Mouse (Mus musculus) neural tube, embryonic 12.5 days (tissue): ENCODE measurements around the gene Kcnj12. TPM values are rescaled to one million over a fixed set of nuclear protein-coding genes. Genes with fewer than 3 reads are reported as not detected.

Experiments used
- ATAC-seq: fragments of 200-750 bp; cut with Nextera tagmentation; 2 replicates; pipeline ENCODE4 v1.8.0; 2017; ENCODE audit warnings: low read depth, mild to moderate bottlenecking, moderate TSS enrichment, moderate library complexity; ENCODE audit not compliant: low FRiP score
- H3K27ac ChIP-seq: fragments of 300-500 bp; sonication (generic); 2 replicates; pipeline ENCODE4 v1.5.1; 2016
- H3K27me3 ChIP-seq: fragments of 300-500 bp; sonication (generic); replicated peaks from 2 replicates; pipeline ENCODE4 v1.6.1; 2016; ENCODE audit warnings: mild to moderate bottlenecking
- H3K36me3 ChIP-seq: fragments of 300-500 bp; sonication (generic); 2 replicates; pipeline ENCODE4 v1.6.1; 2016; ENCODE audit warnings: mild to moderate bottlenecking
- H3K4me1 ChIP-seq: fragments of 300-500 bp; sonication (generic); 2 replicates; pipeline ENCODE4 v1.6.1; 2016
- H3K4me2 ChIP-seq: fragments of 300-500 bp; sonication (generic); replicated peaks from 2 replicates; pipeline ENCODE4 v1.6.1; 2016; ENCODE audit warnings: mild to moderate bottlenecking
- H3K4me3 ChIP-seq: fragments of 300-500 bp; sonication (generic); 2 replicates; pipeline ENCODE4 v1.5.1; 2016
- H3K9ac ChIP-seq: fragments of 300-500 bp; sonication (generic); 2 replicates; pipeline ENCODE4 v1.6.1; 2016; ENCODE audit warnings: mild to moderate bottlenecking
- H3K9me3 ChIP-seq: fragments of 300-500 bp; sonication (generic); 2 replicates; pipeline ENCODE4 v1.6.1; 2016; ENCODE audit warnings: mild to moderate bottlenecking
- WGBS: fragments of 180-500 bp; shearing (Covaris S2); methylation state at CpG from one replicate; pipeline ENCODE4 v1.1.7; 2016; 5-methylcytosine and 5-hydroxymethylcytosine counted together
- polyA plus RNA-seq: library from polyadenylated mRNA; unstranded; fragments of >200 nt; fragmentation: Nextera tagmentation; extraction: Ambion mirVana; gene quantifications from 2 replicates; pipeline ENCODE4 v1.2.1, GENCODE M21; 2016

Gene Kcnj12
- polyA plus RNA-seq, 1 experiment from 2014 or later: 10.3 TPM

GRCm38 (mm10) chr11:61104241-61104901 is 82.0 kb downstream of the Kcnj12 start:
- Histone ChIP-seq H3K27me3 (no peaks in the 10 kb centered on the region), H3K9me3 (no peaks in the 10 kb centered on the region), H3K27ac (no peak overlapping the region), H3K4me1 (peaks cover 3% of the 10 kb centered on the region; the same call in 1 of the 2 replicates), H3K4me3 (no peak overlapping the region), H3K9ac (no peak overlapping the region), H3K4me2 (0 out of 2 replicates have a peak overlapping the region, but pooled peaks have one; percentile 1), H3K36me3 (no peaks in the 10 kb centered on the region)
- 18% methylated on average over 20 of the region's 20 CpGs for WGBS
- ATAC-seq: peak; percentile 82; the same call in 1 of the 2 replicates

GRCm38 (mm10) chr11:61108911-61109361 is 86.6 kb downstream of the Kcnj12 start:
- Histone ChIP-seq H3K9me3 (no peaks in the 10 kb centered on the region), H3K27me3 (no peaks in the 10 kb centered on the region), H3K27ac (no peak overlapping the region), H3K9ac (no peak overlapping the region), H3K36me3 (no peaks in the 10 kb centered on the region), H3K4me3 (no peak overlapping the region), H3K4me1 (no peaks in the 10 kb centered on the region), H3K4me2 (no peak overlapping the region)
- no peak for ATAC-seq
- whole genome bisulfite sequencing: 89% methylated on average over 12 of the region's 12 CpGs

- H3K4me2 ChIP-seq: no peak overlapping the region
- H3K27ac ChIP-seq: no peak overlapping the region
- H3K9ac ChIP-seq: no peak overlapping the region
- ATAC-seq: no peak
- 78% methylated on average over 6 of the region's 6 CpGs for WGBS
- no peaks in the 10 kb centered on the region for H3K36me3 ChIP-seq
- H3K9me3 ChIP-seq: no peaks in the 10 kb centered on the region
- H3K4me3 ChIP-seq: no peak overlapping the region
- no peaks in the 10 kb centered on the region for H3K4me1 ChIP-seq
- no peaks in the 10 kb centered on the region for H3K27me3 ChIP-seq
These were observed 87.3 kb downstream of the Kcnj12 start for GRCm38 (mm10) chr11:61109707-61110106.

GRCm38 (mm10) chr11:61110113-61110512 is 87.7 kb downstream of the Kcnj12 start:
- Histone ChIP-seq H3K9ac (no peak overlapping the region), H3K27ac (no peak overlapping the region), H3K4me1 (no peaks in the 10 kb centered on the region), H3K36me3 (no peaks in the 10 kb centered on the region), H3K27me3 (no peaks in the 10 kb centered on the region), H3K9me3 (no peaks in the 10 kb centered on the region), H3K4me3 (no peak overlapping the region), H3K4me2 (no peak overlapping the region)
- ATAC-seq: no peak
- 83% methylated on average over 10 of the region's 10 CpGs for WGBS

- H3K4me2 ChIP-seq: no peak overlapping the region
- H3K4me3 ChIP-seq: no peak overlapping the region
- H3K27ac ChIP-seq: no peak overlapping the region
- no peaks in the 10 kb centered on the region for H3K27me3 ChIP-seq
- WGBS: 35% methylated on average over 1 of the region's 1 CpGs
- ATAC-seq: no peak
- no peaks in the 10 kb centered on the region for H3K4me1 ChIP-seq
- no peaks in the 10 kb centered on the region for H3K36me3 ChIP-seq
- no peaks in the 10 kb centered on the region for H3K9me3 ChIP-seq
- no peak overlapping the region for H3K9ac ChIP-seq
These were observed 88.6 kb downstream of the Kcnj12 start for GRCm38 (mm10) chr11:61110928-61111327.

- 90% methylated on average over 4 of the region's 4 CpGs for WGBS
- ATAC-seq: no peak
These were observed 89.1 kb downstream of the Kcnj12 start for GRCm38 (mm10) chr11:61111472-61111871.

GRCm38 (mm10) chr11:61112323-61112995 is 90.1 kb downstream of the Kcnj12 start:
- Histone ChIP-seq H3K4me1 (no peaks in the 10 kb centered on the region), H3K27ac (no peak overlapping the region), H3K9ac (no peak overlapping the region), H3K4me2 (no peak overlapping the region), H3K4me3 (no peak overlapping the region), H3K36me3 (no peaks in the 10 kb centered on the region), H3K27me3 (peaks cover 6% of the 10 kb centered on the region; the same call in 1 of the 2 replicates), H3K9me3 (no peaks in the 10 kb centered on the region)
- no peak for ATAC-seq
- 77% methylated on average over 8 of the region's 8 CpGs for WGBS

More at GRCm38 (mm10) chr11:61111472-61111871, 89.1 kb downstream of the Kcnj12 start:
- no peaks in the 10 kb centered on the region for H3K4me1 ChIP-seq
- no peaks in the 10 kb centered on the region for H3K36me3 ChIP-seq
- peaks cover 5% of the 10 kb centered on the region; the same call in 1 of the 2 replicates for H3K27me3 ChIP-seq
- H3K9ac ChIP-seq: no peak overlapping the region
- no peaks in the 10 kb centered on the region for H3K9me3 ChIP-seq
- no peak overlapping the region for H3K4me3 ChIP-seq
- no peak overlapping the region for H3K4me2 ChIP-seq
- no peak overlapping the region for H3K27ac ChIP-seq

GRCm38 (mm10) chr11:61116226-61116625 is 93.9 kb downstream of the Kcnj12 start:
- no peak overlapping the region for H3K9ac ChIP-seq
- H3K4me1 ChIP-seq: no peaks in the 10 kb centered on the region
- no peak overlapping the region for H3K4me3 ChIP-seq
- no peak for ATAC-seq
- H3K27me3 ChIP-seq: peaks cover 6% of the 10 kb centered on the region; the same call in 1 of the 2 replicates
- no peaks in the 10 kb centered on the region for H3K36me3 ChIP-seq
- no peak overlapping the region for H3K4me2 ChIP-seq
- H3K9me3 ChIP-seq: no peaks in the 10 kb centered on the region
- H3K27ac ChIP-seq: no peak overlapping the region
- WGBS: 73% methylated on average over 8 of the region's 8 CpGs

GRCm38 (mm10) chr11:61119996-61120583 is 97.7 kb downstream of the Kcnj12 start:
- Histone ChIP-seq H3K36me3 (no peaks in the 10 kb centered on the region), H3K9ac (no peak overlapping the region), H3K9me3 (no peaks in the 10 kb centered on the region), H3K4me3 (no peak overlapping the region), H3K4me1 (no peaks in the 10 kb centered on the region), H3K27ac (no peak overlapping the region), H3K27me3 (peaks cover 6% of the 10 kb centered on the region; the same call in 1 of the 2 replicates), H3K4me2 (no peak overlapping the region)
- no peak for ATAC-seq
- 91% methylated on average over 3 of the region's 3 CpGs for WGBS

Other genes with a start within 250 kb of the Kcnj12 start
- gene Top3a, start 245.2 kb upstream of the Kcnj12 start, polyA plus RNA-seq: 14.0 and 15.9 TPM in 2 replicates
- gene Smcr8, start 245.0 kb upstream of the Kcnj12 start, polyA plus RNA-seq: 7.6 and 8.6 TPM in 2 replicates
- gene Shmt1, start 210.8 kb upstream of the Kcnj12 start, polyA plus RNA-seq: 23.4 and 24.8 TPM in 2 replicates
- 24.7 and 26.5 TPM in 2 replicates for gene Dhrs7b, start 191.9 kb upstream of the Kcnj12 start, polyA plus RNA-seq
- gene Tmem11, start 143.3 kb upstream of the Kcnj12 start, polyA plus RNA-seq: 52.3 and 53.0 TPM in 2 replicates
- 27.2 and 28.8 TPM in 2 replicates for gene Natd1, start 107.8 kb upstream of the Kcnj12 start, polyA plus RNA-seq
- 40.7 and 41.7 TPM in 2 replicates for gene Map2k3, start 90.5 kb upstream of the Kcnj12 start, polyA plus RNA-seq
- 1.2 TPM in 2 replicates for gene Tnfrsf13b, start 104.2 kb downstream of the Kcnj12 start, polyA plus RNA-seq
- 346 and 373 TPM in 2 replicates for gene Usp22, start 152.5 kb downstream of the Kcnj12 start, polyA plus RNA-seq
- not detected in 2 replicates for gene Aldh3a1, start 185.0 kb downstream of the Kcnj12 start, polyA plus RNA-seq
- 23.0 and 26.5 TPM in 2 replicates for gene Aldh3a2, start 244.9 kb downstream of the Kcnj12 start, polyA plus RNA-seq